ENCODE assay signal across 8 mouse cellular contexts in the genomic region with DNA sequence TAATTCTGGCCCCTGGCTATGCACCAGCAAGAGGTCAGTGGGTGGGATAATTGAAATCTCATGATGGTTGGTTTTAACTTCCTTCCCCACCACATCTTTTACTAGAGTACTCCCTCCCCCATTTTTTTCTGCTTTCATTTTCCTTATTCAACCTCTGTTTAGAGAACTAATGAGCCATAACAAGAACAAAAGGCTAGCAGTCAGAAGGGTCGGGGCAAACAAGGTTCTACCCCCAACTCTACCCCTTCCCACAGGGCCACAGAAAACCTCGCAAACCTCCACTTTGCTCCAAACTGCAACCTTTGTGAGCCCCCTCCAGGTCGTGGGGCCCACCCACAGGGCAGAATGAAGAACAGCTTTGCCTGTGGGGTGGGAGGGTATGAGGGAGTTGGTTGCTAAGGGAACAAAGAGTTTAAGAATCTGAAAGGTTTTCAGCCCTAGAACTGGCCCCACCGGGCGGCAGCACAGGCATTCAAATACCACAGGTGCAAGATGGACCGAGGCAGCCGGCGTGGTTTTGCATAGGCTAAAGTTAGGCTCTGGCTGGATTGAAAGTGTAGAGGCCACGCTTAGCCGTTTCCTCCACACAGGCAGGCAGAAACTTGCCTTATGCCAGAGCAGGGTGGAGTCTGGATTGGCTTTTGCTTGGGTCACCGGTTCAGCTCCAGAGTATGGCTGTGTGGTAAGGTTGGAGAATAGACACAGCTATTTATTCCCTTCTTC.
DNase-seq lines count a peak whose midpoint lies in the region; ATAC-seq and TF ChIP-seq lines count a peak whose summit lies in the region.
"Had no signal": no experiment of that assay in that cellular context is flagged by ENCODE, and none has a peak within 500 bp of the region (broad histone marks: within the 10 kb centered on the region; RNA-seq: fewer than 3 reads in every experiment).

No protein-coding gene starts in this region.

- H3K36me3 ChIP-seq in forebrain, postnatal 0 days (ENCODE audit: insufficient read depth): no peaks in the 10 kb centered on the region
- no peaks in the 10 kb centered on the region for H3K36me3 ChIP-seq in midbrain, postnatal 0 days (ENCODE audit: insufficient read depth, low read length)

- no peak overlapping the region for H3K27ac ChIP-seq in forebrain, postnatal 0 days (ENCODE audit: low read depth, low read length)
- H3K27ac ChIP-seq in midbrain, postnatal 0 days (ENCODE audit: low read depth, low read length): no peak overlapping the region

- no peaks in the 10 kb centered on the region for H3K27me3 ChIP-seq in forebrain, postnatal 0 days (ENCODE audit: insufficient read depth, low read length)
- no peaks in the 10 kb centered on the region for H3K27me3 ChIP-seq in midbrain, postnatal 0 days (ENCODE audit: insufficient read depth, low read length)

- H3K9me3 ChIP-seq in forebrain, postnatal 0 days (ENCODE audit: low read length): no peaks in the 10 kb centered on the region
- no peaks in the 10 kb centered on the region for H3K9me3 ChIP-seq in midbrain, postnatal 0 days (ENCODE audit: low read length)

- WGBS in forebrain, postnatal 0 days: 16% methylated on average over 11 of the region's 11 CpGs
- 23% methylated on average over 11 of the region's 11 CpGs for WGBS in midbrain, postnatal 0 days

- H3K9ac ChIP-seq in forebrain, postnatal 0 days: no peak overlapping the region
- H3K9ac ChIP-seq in midbrain, postnatal 0 days (replicated peaks; ENCODE audit: low read length, poor library complexity, severe bottlenecking): no peak overlapping the region

- no peaks in the 10 kb centered on the region for H3K4me1 ChIP-seq in forebrain, postnatal 0 days (ENCODE audit: insufficient read depth)
- no peaks in the 10 kb centered on the region for H3K4me1 ChIP-seq in midbrain, postnatal 0 days (ENCODE audit: insufficient read depth, low read length)

- H3K4me2 ChIP-seq in forebrain, postnatal 0 days (ENCODE audit: low read depth): no peak overlapping the region
- no peak overlapping the region for H3K4me2 ChIP-seq in midbrain, postnatal 0 days (ENCODE audit: low read depth, low read length, poor library complexity, severe bottlenecking)

- ATAC-seq in forebrain, postnatal 0 days: peak; percentile 70
- no peak for ATAC-seq in midbrain, postnatal 0 days (ENCODE audit: low FRiP score)

- no peak for TF ChIP-seq CTCF in forebrain, postnatal 0 days (IDR thresholded peaks at IDR 0.05; ENCODE audit: low read depth)
- no peak for TF ChIP-seq CTCF in midbrain, postnatal 0 days (IDR thresholded peaks at IDR 0.05)

- peak; percentile 77 for DNase-seq in B cell, adult 2 months
- DNase-seq in Muller cell, postnatal 12 days (ENCODE audit: inconsistent ontology term): peak; percentile 51
- DNase-seq in forebrain, postnatal 0 days: peak; percentile 22
- peak; percentile 15 for DNase-seq in midbrain, postnatal 0 days (ENCODE audit: low spot score)
- peak; percentile 52 for DNase-seq in thymus, postnatal 4 days
- DNase-seq in adrenal gland, postnatal 25 days: no peak
- DNase-seq in left cerebral cortex, adult 11 months (ENCODE audit: low spot score): no peak

- H3K4me3 ChIP-seq in forebrain, postnatal 0 days (ENCODE audit: low read depth, low read length): no peak overlapping the region
- H3K4me3 ChIP-seq in midbrain, postnatal 0 days (ENCODE audit: low read depth, low read length): no peak overlapping the region
- H3K4me3 ChIP-seq: erythroblast, embryonic 14.5 days had no signal

Comparison
In these comparisons a context has a peak if more than half of its experiments do, and no peak if none do; other contexts are left out.
1. DNase-seq: peak in B cell, adult 2 months (2 of 2), Muller cell, postnatal 12 days (single experiment), forebrain, postnatal 0 days (single experiment), midbrain, postnatal 0 days (single experiment) and thymus, postnatal 4 days (single experiment); none in adrenal gland, postnatal 25 days (single experiment) and left cerebral cortex, adult 11 months (single experiment).